Mouse (Mus musculus): Measurements from ENCODE around the gene Klra2.
"Not testable (repeated sequence)": the region's sequence is repeated elsewhere in the genome, so short reads cannot be mapped to it uniquely, and the experiment has no call there.

- not testable (repeated sequence) for TF ChIP-seq CTCF, EP300 (IDR thresholded peaks at IDR 0.05; ENCODE audit: low read depth)
Measured at GRCm38 (mm10) chr6:131278160-131278559, 31.0 kb upstream of the Klra2 start.
